Mouse (Mus musculus): ENCODE results near the gene Lhx6.
"Not testable (repeated sequence)": the region's sequence is repeated elsewhere in the genome, so short reads cannot be mapped to it uniquely, and the experiment has no call there.

The Lhx6 gene

DNA sequence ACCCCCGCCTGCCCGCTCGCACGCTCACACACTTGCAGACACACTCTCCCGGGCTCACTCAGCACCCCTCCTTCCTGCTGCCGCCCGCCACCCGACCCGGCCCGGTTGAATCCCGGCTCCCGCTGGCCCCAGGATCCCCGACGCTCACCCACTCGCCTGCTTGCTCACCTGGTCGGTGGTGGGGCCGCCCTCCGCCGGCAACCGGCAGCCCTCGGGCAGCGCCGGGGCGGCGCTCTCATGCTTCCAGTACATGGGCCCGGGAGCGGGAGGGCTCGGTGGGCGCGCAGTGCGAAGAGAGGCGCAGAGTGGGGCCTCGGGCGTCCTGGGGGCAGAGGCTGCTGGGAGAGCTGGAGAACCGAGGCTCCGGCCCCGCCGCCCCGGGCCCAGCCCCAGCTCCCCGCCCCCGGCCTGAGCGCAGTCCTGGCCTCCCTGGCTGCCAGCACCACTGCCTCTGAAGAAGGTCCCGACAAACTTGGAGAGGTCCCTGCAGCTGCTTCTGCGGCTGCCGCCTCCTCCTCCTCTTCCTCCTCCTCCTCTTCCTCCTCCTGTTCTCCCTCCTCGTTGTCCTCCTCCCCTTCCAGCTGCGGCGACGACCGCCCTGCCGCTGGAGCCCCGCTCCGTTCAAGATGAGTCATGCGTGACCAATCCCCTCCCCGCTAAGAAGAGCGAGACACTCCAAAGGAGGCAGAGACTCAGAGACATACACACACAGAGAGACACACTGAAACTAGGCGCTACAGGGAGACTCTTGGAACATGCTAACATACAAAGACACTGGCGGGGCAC is at the start of gene Lhx6:
TSS of gene Lhx6 (minus strand) at position 453 of the 786 bp plus-strand sequence.
- no peak for DNase-seq (ENCODE audit: low read depth, low spot score)

DNA sequence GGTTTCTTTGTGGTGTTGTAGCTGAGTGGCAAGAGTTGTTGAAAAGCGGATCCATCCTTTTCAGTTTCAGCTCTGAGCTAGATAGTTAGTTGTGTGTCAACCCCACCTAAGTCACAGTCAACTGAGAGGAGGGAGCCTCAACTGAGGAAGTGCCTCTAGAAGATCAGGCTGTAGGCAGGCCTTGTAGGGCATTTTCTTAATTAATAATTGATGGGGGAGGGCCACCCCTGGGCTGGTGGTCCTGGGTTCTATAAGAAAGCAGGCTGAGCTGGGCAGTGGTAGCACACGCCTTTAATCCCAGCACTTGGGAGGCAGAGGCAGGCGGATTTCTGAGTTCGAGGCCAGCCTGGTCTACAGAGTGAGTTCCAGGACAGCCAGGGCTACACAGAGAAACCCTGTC is 47.2 kb upstream of the Lhx6 start:
- DNase-seq (ENCODE audit: low read depth, low spot score), result not testable (repeated sequence)

DNA sequence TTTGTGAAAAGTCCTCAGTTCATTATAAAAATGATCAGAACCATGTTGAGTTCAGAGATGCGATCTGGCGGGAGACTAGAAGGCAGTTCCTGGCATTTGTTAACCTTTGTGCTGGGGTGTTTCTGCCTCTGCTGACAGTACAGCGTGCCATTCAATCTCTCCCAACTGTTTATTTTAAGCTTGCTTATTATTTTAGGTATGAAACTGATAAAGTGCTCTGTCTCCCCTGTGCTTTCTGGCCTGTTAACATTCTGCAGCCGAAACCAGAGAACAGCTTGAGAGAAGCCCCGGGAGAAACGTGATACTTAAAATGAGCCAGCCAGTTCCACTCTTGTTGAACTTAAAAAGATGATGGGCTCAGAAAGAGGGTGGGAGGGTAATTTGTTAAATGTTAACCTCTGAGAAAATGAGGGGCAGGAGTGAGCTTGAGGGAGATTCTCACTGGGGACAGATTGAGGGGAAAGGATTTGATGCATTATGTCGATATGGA is 43.7 kb upstream of the Lhx6 start:
- no peak for DNase-seq (ENCODE audit: low read depth, low spot score)

DNA sequence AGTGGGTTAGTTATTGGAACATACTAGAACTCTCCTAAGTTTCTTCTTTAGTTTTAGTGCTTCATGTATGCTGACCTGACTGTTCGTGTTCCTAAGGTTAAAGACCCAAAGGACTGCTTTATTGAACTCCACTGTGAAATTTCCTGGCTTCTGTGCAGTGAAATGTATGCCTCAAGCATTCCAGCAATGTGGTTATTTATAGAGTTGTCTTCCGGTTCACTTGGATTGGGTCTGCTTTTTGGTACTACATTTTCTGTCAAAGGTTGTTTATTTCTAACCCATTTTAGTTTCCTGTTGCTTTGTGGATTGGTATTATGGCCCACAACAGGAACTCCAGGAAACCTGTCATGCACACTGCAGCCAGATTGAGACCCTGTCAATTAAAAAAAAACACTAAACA is 33.9 kb upstream of the Lhx6 start:
- DNase-seq (ENCODE audit: low read depth, low spot score), result no peak

DNA sequence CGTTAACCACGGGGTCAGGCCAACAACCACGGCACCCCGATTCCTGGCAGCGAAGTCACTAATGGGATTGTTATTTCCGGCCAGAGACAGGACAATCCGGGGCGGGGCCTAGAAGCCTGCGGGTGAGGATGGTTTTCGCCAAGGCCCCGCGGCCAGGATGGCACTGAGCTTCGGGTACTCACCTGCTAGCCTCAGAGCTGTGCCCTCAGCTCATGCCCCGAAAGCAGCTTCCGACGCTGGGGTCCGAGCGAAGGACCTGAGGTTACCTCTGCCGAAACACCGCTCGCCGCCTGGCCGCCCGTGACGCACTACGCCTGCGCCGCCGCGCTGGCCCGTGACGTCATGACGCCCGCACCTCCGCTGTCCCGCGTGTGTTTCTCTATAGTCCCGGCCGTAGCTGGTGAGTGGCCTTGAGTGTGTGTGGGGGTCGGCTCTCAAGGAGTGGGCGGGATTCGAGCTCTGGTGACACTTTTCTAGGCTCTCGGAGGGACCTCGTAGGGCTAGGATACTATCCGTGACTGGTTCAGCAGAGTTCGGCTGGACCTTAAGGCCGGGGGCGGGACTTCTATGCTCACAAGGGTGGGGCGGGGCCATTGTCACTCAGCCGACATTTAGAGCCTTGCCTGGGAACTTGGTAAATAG is 31.2 kb upstream of the Lhx6 start, which contains the start of the genes Mrrf and Rbm18:
TSS of gene Mrrf (plus strand) at position 90 of the 642 bp plus-strand sequence.
TSS of gene Rbm18 (minus strand) at position 474 of the 642 bp plus-strand sequence.
- DNase-seq (ENCODE audit: low read depth, low spot score), result peak; percentile 92

DNA sequence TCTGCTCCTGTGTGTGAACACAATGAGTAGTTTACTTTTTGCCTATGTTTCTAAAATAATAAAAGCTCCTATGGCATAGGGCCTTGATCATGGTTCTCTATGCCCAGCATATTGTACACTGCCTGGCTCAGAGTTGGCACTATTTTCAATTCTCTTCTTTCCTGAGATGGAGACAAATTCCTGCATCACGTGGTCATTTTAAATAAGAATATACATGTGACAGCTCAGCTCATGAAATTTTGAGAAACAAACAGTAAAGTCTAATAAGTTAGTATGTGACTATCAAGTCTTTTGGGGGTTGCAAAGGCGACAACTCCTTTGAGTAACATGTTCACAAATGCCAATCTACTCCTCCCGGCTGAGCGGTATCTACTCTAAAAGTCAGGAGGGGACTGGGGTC is 30.7 kb upstream of the Lhx6 start:
- no peak for DNase-seq (ENCODE audit: low read depth, low spot score)

DNA sequence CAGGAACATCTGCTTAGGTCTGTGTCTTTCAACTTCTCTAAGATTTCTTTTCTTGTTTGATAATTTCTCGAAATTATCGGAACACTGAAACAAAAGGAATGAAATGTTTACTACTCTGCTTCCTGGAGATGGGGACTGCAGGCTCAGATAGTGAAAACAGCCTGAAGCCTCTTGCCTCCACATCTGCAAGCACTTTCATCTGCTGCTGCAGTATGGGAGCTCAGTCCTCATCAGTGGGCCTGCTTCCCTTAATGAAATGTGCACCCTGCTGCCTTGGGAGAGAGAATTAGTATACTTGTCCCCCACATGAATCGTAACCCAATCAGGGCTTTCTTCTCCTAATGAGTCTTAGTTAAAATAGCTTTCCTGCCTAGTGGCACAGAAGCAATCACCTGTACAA is 23.8 kb upstream of the Lhx6 start:
- no peak for DNase-seq (ENCODE audit: low read depth, low spot score)

DNA sequence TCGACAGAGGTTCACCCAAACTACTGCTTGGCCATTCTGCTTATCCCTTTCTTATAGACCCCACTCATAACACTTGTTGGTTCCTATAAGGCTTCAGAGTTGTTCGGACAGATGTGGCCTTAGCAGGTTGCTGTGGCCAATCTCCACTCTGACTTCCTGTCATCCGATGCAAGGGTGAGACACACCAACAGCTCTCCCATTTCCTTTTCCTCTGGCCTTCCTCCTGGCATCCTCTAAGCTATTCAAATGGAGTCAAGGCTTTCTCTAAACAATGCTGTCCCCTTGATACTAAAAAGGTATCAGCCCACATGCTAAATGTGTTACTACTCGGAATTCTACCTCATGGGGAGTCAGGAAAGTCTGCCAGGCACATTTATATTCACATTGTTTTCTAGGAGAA is 22.8 kb upstream of the Lhx6 start:
- no peak for DNase-seq (ENCODE audit: low read depth, low spot score)

DNA sequence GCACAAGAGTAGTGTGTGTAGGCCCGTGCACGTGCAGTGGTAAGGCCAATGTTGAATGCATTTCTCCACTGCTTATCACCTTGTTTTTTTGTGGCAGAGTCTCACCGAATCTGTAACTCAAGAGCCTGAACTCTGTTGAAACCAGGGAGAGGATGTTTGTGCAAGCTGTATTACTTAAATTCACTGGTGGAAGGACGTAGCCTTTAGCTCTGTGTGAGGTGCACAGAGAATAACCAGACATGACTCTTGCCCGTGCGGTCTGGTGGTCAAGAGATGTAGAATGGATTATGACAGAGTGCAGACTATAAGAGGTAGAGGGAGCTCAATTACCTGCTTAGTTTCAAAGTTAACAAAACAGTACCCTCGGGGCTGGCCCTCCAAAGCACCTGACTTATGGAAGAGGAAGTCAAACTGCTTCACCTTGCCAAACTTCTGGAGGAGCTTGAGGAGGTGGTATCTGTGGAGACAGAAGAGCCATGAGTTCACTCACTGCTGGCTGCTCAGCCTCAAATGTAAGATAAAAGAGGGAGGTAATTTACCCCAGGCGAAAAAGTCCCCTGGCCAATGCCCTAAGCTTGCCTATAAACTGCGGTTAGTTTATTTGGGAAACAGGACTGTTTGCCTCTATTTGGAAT is 21.7 kb upstream of the Lhx6 start:
- DNase-seq (ENCODE audit: low read depth, low spot score), result no peak

DNA sequence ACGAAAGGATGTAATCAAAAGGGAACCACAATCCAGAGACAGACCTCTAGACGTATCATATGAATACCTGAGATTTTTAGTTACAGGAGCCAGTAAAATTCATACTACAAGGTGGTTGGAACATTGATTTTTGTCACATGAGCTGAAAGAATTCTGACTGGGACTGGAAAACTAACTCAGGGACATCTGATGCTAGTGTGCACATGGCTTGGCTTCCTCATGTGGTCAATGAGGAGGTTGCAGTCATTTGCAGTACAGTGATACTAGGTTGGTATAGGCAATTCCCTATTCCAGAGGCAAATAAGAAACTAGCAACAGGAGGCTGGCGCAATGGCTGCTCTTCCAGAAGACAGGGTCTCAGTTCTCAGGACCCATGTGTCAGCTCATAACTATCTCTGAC is 7.4 kb upstream of the Lhx6 start:
- no peak for DNase-seq (ENCODE audit: low read depth, low spot score)

DNA sequence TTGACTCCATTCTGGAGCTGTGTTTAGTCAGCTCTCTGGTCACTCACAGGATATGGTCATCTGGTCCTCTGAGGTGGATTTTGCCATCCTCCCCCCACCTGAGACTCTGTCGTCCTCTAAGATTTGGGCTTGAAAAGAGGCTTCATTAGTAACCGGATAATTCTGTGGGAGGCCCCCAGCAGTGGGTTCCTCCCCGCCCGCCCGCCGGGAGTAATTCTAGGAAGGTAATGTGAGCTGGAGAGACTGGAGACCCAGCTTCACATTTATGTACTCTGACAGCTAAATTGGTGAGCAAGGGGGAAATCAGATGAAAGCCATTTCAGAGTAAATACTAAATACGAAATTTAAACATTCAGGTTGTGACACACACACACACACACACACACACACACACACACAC is 3.4 kb upstream of the Lhx6 start:
- DNase-seq (ENCODE audit: low read depth, low spot score), result no peak

DNA sequence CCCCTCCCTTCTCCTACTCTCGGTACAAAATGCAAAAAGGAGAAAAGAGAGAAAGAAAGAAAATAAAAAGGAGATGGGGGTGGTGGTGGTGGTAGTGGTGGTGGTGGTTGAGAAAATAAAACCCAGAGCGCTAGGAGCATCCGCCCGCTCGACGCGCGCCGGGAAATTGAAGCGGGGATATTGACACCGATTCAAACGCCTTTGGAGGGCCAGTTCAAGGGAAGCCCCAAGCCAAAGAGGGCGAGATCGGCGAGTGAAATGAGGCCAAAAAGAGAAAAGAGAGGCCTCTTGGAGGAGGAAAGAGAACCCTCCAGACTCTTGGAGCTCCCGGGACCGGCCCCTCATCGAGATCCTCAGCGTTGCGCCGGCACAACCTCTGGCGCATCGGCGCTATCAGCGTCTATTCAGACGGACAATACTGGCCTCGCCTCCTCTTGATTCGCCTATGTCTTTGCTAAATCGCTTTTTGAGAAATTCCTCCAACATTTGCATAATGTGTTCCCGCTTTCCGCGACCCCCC is 712 bp downstream of the Lhx6 start:
- DNase-seq (ENCODE audit: low read depth, low spot score), result no peak

DNA sequence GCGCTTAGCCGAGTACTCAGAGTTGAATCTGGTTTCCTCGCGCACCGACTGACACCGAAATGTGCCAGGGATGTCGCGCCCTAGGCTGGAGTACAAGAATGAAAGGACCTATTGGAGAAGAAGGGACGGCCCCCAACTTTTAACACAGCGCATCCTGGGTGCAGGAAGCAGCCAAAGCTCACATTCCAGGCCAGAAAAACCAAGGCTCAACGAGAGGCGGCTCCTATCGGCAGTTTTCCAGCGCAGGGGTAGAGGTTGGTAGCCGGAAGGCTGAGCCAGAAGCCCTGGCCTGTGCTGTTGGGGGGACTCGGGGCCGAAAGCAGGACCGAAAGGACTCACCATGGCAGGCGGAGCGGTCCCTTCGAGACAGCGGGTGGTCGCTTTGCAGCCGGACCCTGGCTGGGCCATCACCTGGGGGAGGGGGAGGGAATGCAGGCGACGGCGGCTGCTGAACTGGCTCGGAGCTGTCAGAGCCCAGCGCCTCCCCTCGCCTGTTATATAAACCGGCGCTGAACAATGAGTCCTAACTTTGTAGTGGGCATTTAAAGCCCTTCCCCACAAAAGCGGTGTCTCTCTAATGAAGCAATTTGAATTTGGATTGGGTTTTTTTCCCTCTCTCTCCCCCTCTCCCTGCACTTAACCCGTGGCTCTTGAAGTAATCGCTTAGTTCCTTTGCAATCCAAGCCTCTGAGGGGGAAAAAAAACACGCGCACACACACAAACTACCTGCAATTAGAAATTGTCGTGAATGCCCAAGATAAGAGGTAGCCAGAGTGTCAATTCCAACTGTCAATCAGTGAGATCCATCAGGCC is 1.4 kb downstream of the Lhx6 start:
- no peak for DNase-seq (ENCODE audit: low read depth, low spot score)

DNA sequence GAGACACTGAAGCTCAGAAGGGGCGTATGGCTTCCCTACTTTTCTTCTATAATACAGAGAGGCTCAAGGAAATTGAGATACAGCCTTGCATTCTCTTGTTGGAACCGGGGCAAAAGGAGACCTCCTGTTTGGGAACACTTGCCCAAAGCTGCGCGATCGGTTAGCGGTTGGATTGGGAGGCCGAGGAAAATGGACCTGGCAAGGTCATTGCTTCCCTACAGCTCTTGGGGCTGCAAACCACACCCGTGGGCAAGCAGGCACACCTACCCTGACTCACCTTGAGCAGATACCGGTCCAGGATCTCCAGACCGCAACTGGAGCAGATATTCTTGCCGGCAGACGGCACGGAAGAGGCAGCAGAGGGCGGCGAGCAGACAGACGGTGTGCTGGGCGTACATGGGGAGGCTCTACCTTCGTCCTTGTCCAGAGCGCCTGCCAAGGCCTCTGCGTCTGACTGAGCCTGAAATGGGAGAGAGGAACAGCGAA is 2.1 kb downstream of the Lhx6 start:
- no peak for DNase-seq (ENCODE audit: low read depth, low spot score)

DNA sequence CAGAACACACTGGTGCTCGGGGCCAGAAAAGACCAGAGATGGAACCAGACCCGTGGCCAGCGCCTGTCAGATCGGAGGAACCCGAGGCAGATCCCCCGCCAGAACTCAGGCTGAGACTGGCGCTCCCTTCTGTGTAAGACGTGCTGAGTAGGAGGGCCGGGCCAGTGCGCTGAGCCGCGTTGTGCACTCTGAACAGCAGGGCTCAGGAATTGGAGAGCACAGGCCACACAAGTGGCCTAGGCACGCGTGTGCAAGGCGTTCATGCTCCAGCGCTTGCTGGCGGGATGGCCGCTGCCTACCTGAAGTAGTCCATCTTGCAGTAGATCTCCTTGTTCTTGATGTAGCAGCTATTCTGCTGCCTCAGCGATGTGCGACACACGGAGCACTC is 2.7 kb downstream of the Lhx6 start:
- DNase-seq (ENCODE audit: low read depth, low spot score), result no peak

DNA sequence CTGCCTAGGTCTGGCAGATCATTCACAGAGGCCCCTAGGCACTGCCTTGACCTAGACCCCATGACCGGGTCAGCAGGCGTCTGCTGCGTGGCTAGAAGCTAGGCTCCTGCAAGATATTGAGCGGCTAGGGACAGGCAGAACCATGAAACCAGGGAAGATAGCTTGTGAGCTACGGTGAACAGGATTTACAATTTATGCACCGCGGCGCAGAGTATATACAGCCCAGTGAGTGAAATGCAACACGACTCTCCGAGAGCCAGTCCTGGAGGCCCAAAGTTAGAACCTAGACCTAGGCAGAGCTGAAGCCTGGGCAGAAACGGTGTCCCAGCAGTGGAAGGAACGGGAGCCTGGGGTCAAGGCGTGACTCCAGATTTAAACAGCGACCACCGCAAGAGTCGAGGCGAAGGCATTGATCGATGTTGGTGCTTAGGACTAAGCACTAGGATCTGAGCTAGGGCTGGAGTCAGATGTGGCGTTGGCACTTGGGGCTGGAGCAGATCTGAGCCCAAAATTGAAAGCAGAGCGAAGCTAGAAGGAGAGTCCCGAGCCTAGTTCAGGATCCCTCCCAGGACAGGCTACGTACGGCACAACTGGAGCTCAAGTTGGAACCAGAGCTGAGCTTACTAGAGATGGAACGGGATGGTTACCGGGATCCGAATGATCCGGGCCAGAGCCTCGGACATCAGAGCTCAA is 3.2 kb downstream of the Lhx6 start:
- DNase-seq (ENCODE audit: low read depth, low spot score), result no peak

DNA sequence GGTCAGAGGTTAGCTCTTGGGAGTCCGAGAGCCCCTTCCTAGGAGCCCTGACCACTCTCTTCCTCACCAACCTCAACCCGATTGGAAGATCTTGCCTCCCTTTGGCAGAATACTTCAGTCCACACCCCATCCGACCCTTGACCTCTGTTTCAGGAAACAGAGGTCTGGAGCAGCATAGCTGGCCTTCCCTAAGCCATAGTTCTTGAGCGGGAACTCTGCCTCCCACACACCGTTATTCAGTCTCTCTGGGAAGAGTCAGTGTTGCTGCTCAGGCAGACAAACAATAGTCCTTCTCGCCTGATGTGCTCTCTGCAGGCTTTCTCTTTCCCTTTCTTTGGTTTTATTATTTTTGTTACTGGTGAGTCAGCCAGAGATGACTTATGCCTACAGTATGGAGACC is 5.5 kb downstream of the Lhx6 start:
- DNase-seq (ENCODE audit: low read depth, low spot score), result no peak

DNA sequence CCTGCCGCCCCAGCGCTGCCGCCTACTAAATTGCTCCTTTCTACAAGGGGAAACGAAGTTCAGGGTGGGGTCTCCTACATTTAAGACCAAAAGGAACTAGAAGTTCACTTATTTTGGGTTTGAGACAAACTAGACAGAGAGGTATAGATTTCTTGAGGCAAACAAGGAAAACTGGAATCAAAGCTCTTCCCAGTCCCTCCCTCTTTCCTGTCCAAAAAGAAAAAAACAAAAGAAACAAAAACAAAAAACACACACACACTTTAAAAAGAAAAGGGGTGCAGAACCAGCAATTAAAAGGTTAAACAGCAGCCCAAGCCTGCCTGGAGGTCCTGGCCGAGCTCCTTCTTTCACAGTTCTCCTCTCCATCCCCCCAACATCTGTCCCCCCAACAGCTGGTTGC is 7.2 kb downstream of the Lhx6 start:
- DNase-seq (ENCODE audit: low read depth, low spot score), result no peak

DNA sequence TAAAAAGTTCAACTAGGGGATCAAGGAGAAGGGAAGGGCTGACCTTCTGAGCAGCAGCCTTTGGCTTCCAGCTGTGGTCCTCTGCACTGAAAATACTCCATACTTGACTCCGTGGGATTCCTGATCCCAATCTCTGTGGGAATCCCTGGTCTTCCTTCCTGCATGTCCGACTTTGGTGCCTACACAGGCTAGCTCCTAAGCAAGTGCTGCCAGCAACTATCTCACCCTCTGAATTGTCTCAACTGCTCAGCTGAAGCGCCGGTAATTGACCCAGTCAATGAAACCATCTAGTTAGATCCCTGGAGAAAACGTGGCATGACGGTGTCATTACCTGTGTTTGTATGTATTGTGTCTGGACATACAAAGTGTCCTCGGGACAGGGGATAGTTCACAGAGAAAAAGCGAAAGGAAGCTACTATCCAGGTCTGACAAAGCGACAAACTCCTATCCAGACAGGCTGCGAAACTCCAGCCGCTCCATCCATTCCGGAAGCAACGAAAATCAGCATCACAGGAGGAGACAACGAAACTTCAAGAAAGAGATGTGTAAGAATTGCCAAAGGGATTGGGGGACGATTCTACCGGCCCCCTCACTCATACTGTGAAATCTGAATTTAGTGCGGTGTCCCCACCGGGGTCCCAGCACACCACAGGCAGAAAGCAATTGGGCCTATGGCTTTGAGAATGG is 7.9 kb downstream of the Lhx6 start:
- no peak for DNase-seq (ENCODE audit: low read depth, low spot score)

DNA sequence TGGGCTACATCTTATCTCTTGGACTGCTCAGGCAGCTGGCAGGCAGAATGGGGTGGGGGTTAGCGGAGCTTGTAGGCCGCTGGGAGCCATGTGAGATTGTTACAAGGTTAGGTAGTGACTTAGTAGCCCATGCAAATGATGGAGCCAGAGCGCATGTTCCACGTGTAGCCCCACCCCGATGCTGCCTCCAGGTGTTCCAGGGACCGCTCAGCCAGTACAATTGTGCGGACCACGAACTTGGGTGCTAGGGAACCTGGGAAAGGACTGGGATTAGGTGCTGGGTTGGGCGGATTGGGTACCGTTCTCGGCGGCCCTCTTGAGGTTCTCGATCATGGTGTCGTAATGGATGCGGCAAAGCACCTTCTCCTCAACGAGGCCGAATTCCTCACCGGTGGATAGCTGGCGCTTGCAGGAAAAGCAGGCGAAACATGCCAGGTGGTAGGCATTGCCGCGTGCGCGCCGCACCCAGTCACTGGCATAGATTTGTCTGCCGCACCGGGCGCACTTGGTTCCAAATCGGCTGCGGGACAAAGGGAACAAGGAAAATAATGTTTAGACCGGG is 11.2 kb downstream of the Lhx6 start:
- no peak for DNase-seq (ENCODE audit: low read depth, low spot score)

Data from forelimb bud, embryonic 11.5 days (tissue).